Comparison of ENCODE assay signal across 8 mouse cellular contexts in the genomic region with DNA sequence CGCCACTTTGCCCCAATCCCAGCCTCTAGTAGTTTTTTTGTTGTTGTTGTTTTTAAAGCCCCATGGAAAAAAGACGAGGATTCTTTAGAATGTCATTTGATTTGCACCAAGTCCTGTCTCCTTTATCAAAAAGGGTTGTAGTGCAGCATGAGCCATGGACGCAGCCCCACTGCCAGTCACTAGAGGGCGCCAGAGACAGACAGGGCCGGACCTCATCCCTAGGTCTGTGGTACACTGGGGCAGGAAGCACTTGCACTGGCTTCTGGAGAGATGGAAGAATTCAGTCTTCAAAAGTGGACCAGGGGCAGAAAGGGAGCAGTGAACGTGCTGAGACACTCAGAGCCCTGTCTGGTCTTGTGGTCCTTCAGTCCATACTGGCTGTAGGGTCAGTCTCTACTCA. TPM values are rescaled to one million over a fixed set of nuclear protein-coding genes. Genes with fewer than 3 reads are reported as not detected.
DNase-seq lines count a peak whose midpoint lies in the region; ATAC-seq and TF ChIP-seq lines count a peak whose summit lies in the region.

No protein-coding gene starts in this region.

- peaks cover 52% of the 10 kb centered on the region for H3K36me3 ChIP-seq in embryonic facial prominence, embryonic 13.5 days
- peaks cover 61% of the 10 kb centered on the region for H3K36me3 ChIP-seq in heart, embryonic 12.5 days
- H3K36me3 ChIP-seq in lung, embryonic 14.5 days (ENCODE audit: insufficient read depth) = peaks cover 57% of the 10 kb centered on the region

- ATAC-seq in embryonic facial prominence, embryonic 13.5 days (ENCODE audit: insufficient number of reproducible peaks, insufficient read depth, low FRiP score, low TSS enrichment, low read depth) = no peak
- no peak for ATAC-seq in heart, embryonic 12.5 days (ENCODE audit: insufficient number of reproducible peaks, low FRiP score)
- ATAC-seq in lung, embryonic 14.5 days (ENCODE audit: insufficient read depth) = no peak

- TF ChIP-seq CTCF in layer of hippocampus, adult 2 months (conservative IDR thresholded peaks at IDR 0.05) = peak; percentile 97; the same call in 1 of the 2 replicates
- TF ChIP-seq CTCF in lung, embryonic 14.5 days (IDR thresholded peaks at IDR 0.05; ENCODE audit: low read depth) = peak; percentile 95

- H3K9ac ChIP-seq in embryonic facial prominence, embryonic 13.5 days = no peak overlapping the region
- H3K9ac ChIP-seq in heart, embryonic 12.5 days = no peak overlapping the region
- no peak overlapping the region for H3K9ac ChIP-seq in lung, embryonic 14.5 days

- peak; percentile 82 for DNase-seq in CD4-positive helper T cell, adult 2 months (ENCODE audit: low read depth, low spot score)
- DNase-seq in adrenal gland, postnatal 14 days = peak; percentile 94
- DNase-seq in layer of hippocampus, adult 2 months (ENCODE audit: low spot score in 2 of 2) = peak; percentile 78 to 92
- peak; percentile 94 for DNase-seq in lung, embryonic 14.5 days
- DNase-seq in retina, embryonic 14.5 days (ENCODE audit: low spot score) = peak; percentile 94
- peak; percentile 72 to 81 for DNase-seq in urinary bladder, adult 18-20 months (ENCODE audit: low spot score in 2 of 2)

- H3K27me3 ChIP-seq in embryonic facial prominence, embryonic 13.5 days = no peaks in the 10 kb centered on the region
- H3K27me3 ChIP-seq in heart, embryonic 12.5 days (replicated peaks) = no peaks in the 10 kb centered on the region
- H3K27me3 ChIP-seq in lung, embryonic 14.5 days (ENCODE audit: insufficient read depth, low read length) = no peaks in the 10 kb centered on the region

- no peak overlapping the region for H3K27ac ChIP-seq in embryonic facial prominence, embryonic 13.5 days
- H3K27ac ChIP-seq in heart, embryonic 12.5 days (ENCODE audit: poor library complexity, severe bottlenecking) = 0 out of 2 replicates have a peak overlapping the region, but pooled peaks have one; percentile 36
- no peak overlapping the region for H3K27ac ChIP-seq in layer of hippocampus, adult 2 months
- no peak overlapping the region for H3K27ac ChIP-seq in lung, embryonic 14.5 days (ENCODE audit: low read depth)

- 34% methylated on average over 6 of the region's 6 CpGs for WGBS in embryonic facial prominence, embryonic 13.5 days
- WGBS in heart, embryonic 12.5 days = 30% methylated on average over 6 of the region's 6 CpGs
- WGBS in lung, embryonic 14.5 days = 30% methylated on average over 6 of the region's 6 CpGs

- no peaks in the 10 kb centered on the region for H3K9me3 ChIP-seq in embryonic facial prominence, embryonic 13.5 days
- H3K9me3 ChIP-seq in heart, embryonic 12.5 days (replicated peaks) = no peaks in the 10 kb centered on the region
- no peaks in the 10 kb centered on the region for H3K9me3 ChIP-seq in lung, embryonic 14.5 days (ENCODE audit: low read depth, low read length)

- H3K4me3 ChIP-seq in embryonic facial prominence, embryonic 13.5 days = peak overlapping the region; percentile 10; the same call in 1 of the 2 replicates
- no peak overlapping the region for H3K4me3 ChIP-seq in heart, embryonic 12.5 days
- no peak overlapping the region for H3K4me3 ChIP-seq in layer of hippocampus, adult 2 months
- H3K4me3 ChIP-seq in lung, embryonic 14.5 days (ENCODE audit: low read depth, low read length) = no peak overlapping the region

- H3K4me1 ChIP-seq in embryonic facial prominence, embryonic 13.5 days = peaks cover 27% of the 10 kb centered on the region
- peaks cover 31% of the 10 kb centered on the region for H3K4me1 ChIP-seq in heart, embryonic 12.5 days (replicated peaks)
- peaks cover 1% of the 10 kb centered on the region; the same call in 1 of the 2 replicates for H3K4me1 ChIP-seq in lung, embryonic 14.5 days (ENCODE audit: insufficient read depth)

- H3K4me2 ChIP-seq in embryonic facial prominence, embryonic 13.5 days = no peak overlapping the region
- H3K4me2 ChIP-seq in heart, embryonic 12.5 days = no peak overlapping the region
- no peak overlapping the region for H3K4me2 ChIP-seq in lung, embryonic 14.5 days

RNA-seq across cellular contexts. Expression of a gene that starts 3.3 kb away (rescaled TPM):
- 224 and 250 TPM in 2 replicates for total RNA-seq in adrenal gland, postnatal 14 days (2021)
- 534 and 684 TPM in 2 replicates for polyA plus RNA-seq in embryonic facial prominence, embryonic 13.5 days (2015; fragmentation: Nextera tagmentation; extraction: Ambion mirVana)
- 377 and 394 TPM in 2 replicates for polyA plus RNA-seq in heart, embryonic 12.5 days (2016; fragmentation: Nextera tagmentation; extraction: Ambion mirVana)
- total RNA-seq in layer of hippocampus, adult 2 months (2021) = 100 to 1,000 TPM; 165 to 171 TPM
- polyA plus RNA-seq in lung, embryonic 14.5 days (2014; fragmentation: Nextera tagmentation; extraction: Ambion mirVana) = 228 and 238 TPM in 2 replicates

RNA-seq across cellular contexts. Expression of a gene that starts 8.4 kb away (rescaled TPM):
- total RNA-seq in adrenal gland, postnatal 14 days (2021) = 9.6 and 12.4 TPM in 2 replicates
- polyA plus RNA-seq in embryonic facial prominence, embryonic 13.5 days (2015; fragmentation: Nextera tagmentation; extraction: Ambion mirVana) = 32.0 and 39.1 TPM in 2 replicates
- 10.7 and 11.5 TPM in 2 replicates for polyA plus RNA-seq in heart, embryonic 12.5 days (2016; fragmentation: Nextera tagmentation; extraction: Ambion mirVana)
- total RNA-seq in layer of hippocampus, adult 2 months (2021) = 100 to 1,000 TPM; 138 to 140 TPM
- polyA plus RNA-seq in lung, embryonic 14.5 days (2014; fragmentation: Nextera tagmentation; extraction: Ambion mirVana) = 14.9 and 15.5 TPM in 2 replicates

RNA-seq across cellular contexts. Expression of a gene that starts 14.4 kb away (rescaled TPM):
- 95.1 and 108 TPM in 2 replicates for total RNA-seq in adrenal gland, postnatal 14 days (2021)
- polyA plus RNA-seq in embryonic facial prominence, embryonic 13.5 days (2015; fragmentation: Nextera tagmentation; extraction: Ambion mirVana) = 92.0 and 99.7 TPM in 2 replicates
- polyA plus RNA-seq in heart, embryonic 12.5 days (2016; fragmentation: Nextera tagmentation; extraction: Ambion mirVana) = 59.5 and 60.8 TPM in 2 replicates
- 10 to 100 TPM; 38.4 to 42.7 TPM for total RNA-seq in layer of hippocampus, adult 2 months (2021)
- polyA plus RNA-seq in lung, embryonic 14.5 days (2014; fragmentation: Nextera tagmentation; extraction: Ambion mirVana) = 78.7 and 83.0 TPM in 2 replicates

RNA-seq across cellular contexts. Expression of a gene that starts 15.4 kb away (rescaled TPM):
- total RNA-seq in adrenal gland, postnatal 14 days (2021) = 16.1 and 16.6 TPM in 2 replicates
- 73.6 and 83.2 TPM in 2 replicates for polyA plus RNA-seq in embryonic facial prominence, embryonic 13.5 days (2015; fragmentation: Nextera tagmentation; extraction: Ambion mirVana)
- 42.1 and 42.5 TPM in 2 replicates for polyA plus RNA-seq in heart, embryonic 12.5 days (2016; fragmentation: Nextera tagmentation; extraction: Ambion mirVana)
- 1 to 10 TPM; 2.5 to 3.7 TPM for total RNA-seq in layer of hippocampus, adult 2 months (2021)
- 69.9 and 76.9 TPM in 2 replicates for polyA plus RNA-seq in lung, embryonic 14.5 days (2014; fragmentation: Nextera tagmentation; extraction: Ambion mirVana)

RNA-seq across cellular contexts. Expression of a gene that starts 33.1 kb away (rescaled TPM):
- total RNA-seq in adrenal gland, postnatal 14 days (2021) = 76.3 and 77.2 TPM in 2 replicates
- 38.6 and 40.2 TPM in 2 replicates for polyA plus RNA-seq in embryonic facial prominence, embryonic 13.5 days (2015; fragmentation: Nextera tagmentation; extraction: Ambion mirVana)
- 37.0 and 41.2 TPM in 2 replicates for polyA plus RNA-seq in heart, embryonic 12.5 days (2016; fragmentation: Nextera tagmentation; extraction: Ambion mirVana)
- total RNA-seq in layer of hippocampus, adult 2 months (2021) = 100 to 1,000 TPM; 166 to 168 TPM
- 45.9 and 53.6 TPM in 2 replicates for polyA plus RNA-seq in lung, embryonic 14.5 days (2014; fragmentation: Nextera tagmentation; extraction: Ambion mirVana)
